8 mouse cellular contexts compared by ENCODE assay signal in the genomic region with DNA sequence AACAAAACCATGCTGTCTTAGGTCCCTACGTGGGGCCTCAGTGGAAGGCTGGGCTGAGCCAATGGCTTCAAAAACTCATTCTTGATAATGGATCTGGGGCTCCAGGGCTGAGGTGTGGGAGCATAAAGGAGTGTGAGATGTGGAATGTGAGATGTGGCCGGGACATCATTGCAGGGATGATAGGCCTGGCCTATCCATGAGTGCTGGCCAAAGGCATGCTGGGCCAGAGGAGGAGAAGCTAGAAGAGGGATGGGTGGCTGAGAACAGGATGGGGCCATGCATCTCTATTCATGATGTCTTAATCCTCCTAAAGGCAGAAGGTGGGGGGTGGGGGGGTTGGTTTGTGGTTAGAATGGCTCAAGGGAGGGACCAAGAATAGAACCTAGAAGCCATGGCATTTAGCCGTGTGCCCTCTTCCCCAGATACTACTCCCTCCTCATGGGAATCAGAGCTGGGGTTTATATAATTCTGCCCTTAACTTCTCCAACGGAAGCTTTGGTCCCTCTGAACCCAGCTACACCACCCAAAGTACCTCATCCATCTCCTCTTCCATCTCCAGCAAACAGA. TPM values are rescaled to one million over a fixed set of nuclear protein-coding genes. Genes with fewer than 3 reads are reported as not detected.
A peak's percentile ranks its signal among the peaks of the same experiment; 100 is the strongest.
DNase-seq lines count a peak whose midpoint lies in the region; ATAC-seq lines count a peak whose summit lies in the region.

No protein-coding gene starts in this region.

- peaks cover 16% of the 10 kb centered on the region for H3K36me3 ChIP-seq in heart, embryonic 16.5 days (ENCODE audit: control insufficient read depth, insufficient read depth)
- H3K36me3 ChIP-seq in hindbrain, embryonic 12.5 days = peaks cover 2% of the 10 kb centered on the region; the same call in 1 of the 2 replicates
- H3K36me3 ChIP-seq in midbrain, embryonic 14.5 days (ENCODE audit: control insufficient read depth, insufficient read depth, low read length) = no peaks in the 10 kb centered on the region

- no peaks in the 10 kb centered on the region for H3K9me3 ChIP-seq in heart, embryonic 16.5 days (replicated peaks; ENCODE audit: control insufficient read depth, low read length)
- H3K9me3 ChIP-seq in hindbrain, embryonic 12.5 days (replicated peaks) = no peaks in the 10 kb centered on the region
- H3K9me3 ChIP-seq in midbrain, embryonic 14.5 days (ENCODE audit: control insufficient read depth, low read length) = no peaks in the 10 kb centered on the region

- peak overlapping the region; percentile 99 for H3K9ac ChIP-seq in heart, embryonic 16.5 days (ENCODE audit: low read length)
- no peak overlapping the region for H3K9ac ChIP-seq in hindbrain, embryonic 12.5 days
- H3K9ac ChIP-seq in midbrain, embryonic 14.5 days (replicated peaks; ENCODE audit: low read length) = no peak overlapping the region

- peak overlapping the region; percentile 94 for H3K27ac ChIP-seq in heart, embryonic 16.5 days (ENCODE audit: low read length)
- no peak overlapping the region for H3K27ac ChIP-seq in hindbrain, embryonic 12.5 days
- no peak overlapping the region for H3K27ac ChIP-seq in midbrain, embryonic 14.5 days (replicated peaks; ENCODE audit: low read depth, low read length)

- no peak for DNase-seq in heart, adult 11 months
- peak; percentile 40 for DNase-seq in NIH3T3 (ENCODE audit: low read depth)
- DNase-seq in midbrain, embryonic 14.5 days = no peak
- DNase-seq in yolk sac, embryonic 10.5 days (ENCODE audit: low spot score) = no peak
- DNase-seq in layer of hippocampus, adult 11-12 months (ENCODE audit: low spot score) = no peak
- no peak for DNase-seq in frontal cortex, postnatal 36 days (ENCODE audit: low spot score in 2 of 2)

- no peaks in the 10 kb centered on the region for H3K27me3 ChIP-seq in heart, embryonic 16.5 days (ENCODE audit: control insufficient read depth, insufficient read depth, low read length)
- H3K27me3 ChIP-seq in hindbrain, embryonic 12.5 days = peaks cover 20% of the 10 kb centered on the region; the same call in 1 of the 2 replicates
- peaks cover 5% of the 10 kb centered on the region; the same call in 1 of the 2 replicates for H3K27me3 ChIP-seq in midbrain, embryonic 14.5 days (ENCODE audit: control insufficient read depth, insufficient read depth, low read length)

- no peak for ATAC-seq in heart, embryonic 16.5 days (replicated peaks; ENCODE audit: extremely low read depth, insufficient read depth, low FRiP score)
- no peak for ATAC-seq in hindbrain, embryonic 12.5 days (ENCODE audit: low FRiP score)
- ATAC-seq in midbrain, embryonic 14.5 days (ENCODE audit: low FRiP score, low TSS enrichment) = no peak

- H3K4me1 ChIP-seq in heart, embryonic 16.5 days (ENCODE audit: control insufficient read depth, insufficient read depth, low read length) = peaks cover 64% of the 10 kb centered on the region
- peaks cover 24% of the 10 kb centered on the region for H3K4me1 ChIP-seq in hindbrain, embryonic 12.5 days
- peaks cover 17% of the 10 kb centered on the region for H3K4me1 ChIP-seq in midbrain, embryonic 14.5 days (ENCODE audit: control insufficient read depth, insufficient read depth, low read length)

- whole genome bisulfite sequencing in heart, embryonic 16.5 days = 29% methylated on average over 4 of the region's 4 CpGs
- WGBS in hindbrain, embryonic 12.5 days = 88% methylated on average over 4 of the region's 4 CpGs
- 92% methylated on average over 4 of the region's 4 CpGs for WGBS in midbrain, embryonic 14.5 days

- H3K4me3 ChIP-seq in heart, embryonic 16.5 days (ENCODE audit: low read length) = peak overlapping the region; percentile 92
- peak overlapping the region; percentile 66 for H3K4me3 ChIP-seq in hindbrain, embryonic 12.5 days
- H3K4me3 ChIP-seq in midbrain, embryonic 14.5 days (replicated peaks; ENCODE audit: low read depth, low read length) = peak overlapping the region; percentile 56

- peak overlapping the region; percentile 95 for H3K4me2 ChIP-seq in heart, embryonic 16.5 days (ENCODE audit: low read depth, low read length)
- peak overlapping the region; percentile 93 for H3K4me2 ChIP-seq in hindbrain, embryonic 12.5 days (replicated peaks)
- peak overlapping the region; percentile 94 for H3K4me2 ChIP-seq in midbrain, embryonic 14.5 days (ENCODE audit: low read length)

RNA-seq across cellular contexts. Expression of a gene that starts 1.5 kb away (rescaled TPM):
- polyA plus RNA-seq in heart, embryonic 16.5 days (2015; fragmentation: Nextera tagmentation; extraction: Ambion mirVana) = 77.1 and 80.4 TPM in 2 replicates
- polyA plus RNA-seq in hindbrain, embryonic 12.5 days (2016; fragmentation: Nextera tagmentation; extraction: Ambion mirVana) = 18.3 and 19.1 TPM in 2 replicates
- polyA plus RNA-seq in midbrain, embryonic 14.5 days (2014; fragmentation: Nextera tagmentation; extraction: Ambion mirVana) = 20.7 and 25.1 TPM in 2 replicates

RNA-seq across cellular contexts. Expression of a gene that starts 11.8 kb away (rescaled TPM):
- polyA plus RNA-seq in heart, embryonic 16.5 days (2015; fragmentation: Nextera tagmentation; extraction: Ambion mirVana) = 4,265 and 4,826 TPM in 2 replicates
- polyA plus RNA-seq in hindbrain, embryonic 12.5 days (2016; fragmentation: Nextera tagmentation; extraction: Ambion mirVana) = 9.5 and 28.5 TPM in 2 replicates
- polyA plus RNA-seq in midbrain, embryonic 14.5 days (2014; fragmentation: Nextera tagmentation; extraction: Ambion mirVana) = 0.43 TPM in 1 of 2 replicates, not detected in the other

RNA-seq across cellular contexts. Expression of a gene that starts 47.5 kb away (rescaled TPM):
- 160 and 174 TPM in 2 replicates for polyA plus RNA-seq in heart, embryonic 16.5 days (2015; fragmentation: Nextera tagmentation; extraction: Ambion mirVana)
- polyA plus RNA-seq in hindbrain, embryonic 12.5 days (2016; fragmentation: Nextera tagmentation; extraction: Ambion mirVana) = 47.7 and 54.1 TPM in 2 replicates
- 13.2 and 16.1 TPM in 2 replicates for polyA plus RNA-seq in midbrain, embryonic 14.5 days (2014; fragmentation: Nextera tagmentation; extraction: Ambion mirVana)

RNA-seq across cellular contexts. Expression of a gene that starts 51.0 kb away (rescaled TPM):
- 5.9 TPM in 2 replicates for polyA plus RNA-seq in heart, embryonic 16.5 days (2015; fragmentation: Nextera tagmentation; extraction: Ambion mirVana)
- 1.1 and 3.5 TPM in 2 replicates for polyA plus RNA-seq in hindbrain, embryonic 12.5 days (2016; fragmentation: Nextera tagmentation; extraction: Ambion mirVana)
- polyA plus RNA-seq in midbrain, embryonic 14.5 days (2014; fragmentation: Nextera tagmentation; extraction: Ambion mirVana) = 0.58 and 1.0 TPM in 2 replicates

Comparison
In these comparisons a context has a peak if more than half of its experiments do, and no peak if none do; other contexts are left out.
1. RNA of a gene that starts 11.8 kb away (polyA plus RNA-seq): 4,265 to 4,826 TPM in heart, embryonic 16.5 days; 9.5 to 28.5 TPM in hindbrain, embryonic 12.5 days and 0.43 TPM in midbrain, embryonic 14.5 days; every median in the first group is over 100 times any median in the second.
2. Peak in every context shown above with its lines, with median percentiles within 50 percentile points of each other: H3K4me2 ChIP-seq and H3K4me3 ChIP-seq.